Comparison of ENCODE assay signal across 12 mouse cellular contexts in the genomic region with DNA sequence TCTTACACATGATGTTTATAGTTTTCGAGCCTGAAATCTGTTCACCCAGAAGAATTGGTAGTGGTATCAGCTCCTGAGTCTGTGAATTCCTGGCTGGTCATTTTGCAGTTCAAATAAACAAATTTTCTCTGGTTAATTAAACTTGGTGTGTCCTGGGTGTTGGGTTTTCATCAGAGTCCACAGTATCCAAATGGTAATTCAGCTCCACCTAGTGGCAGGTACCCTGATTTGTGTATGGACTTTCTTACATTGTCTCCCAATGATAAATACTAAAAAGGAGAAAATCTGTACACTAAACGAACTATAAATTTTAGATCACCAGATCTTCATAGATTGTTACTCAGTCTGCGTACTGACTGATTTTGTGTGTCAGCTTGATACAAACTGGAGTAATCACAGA. TPM values are rescaled to one million over a fixed set of nuclear protein-coding genes. Genes with fewer than 3 reads are reported as not detected.
DNase-seq lines count a peak whose midpoint lies in the region; TF ChIP-seq lines count a peak whose summit lies in the region.
"Had no signal": no experiment of that assay in that cellular context is flagged by ENCODE, and none has a peak within 500 bp of the region (broad histone marks: within the 10 kb centered on the region; RNA-seq: fewer than 3 reads in every experiment).

No protein-coding gene starts in this region.

- DNase-seq in adrenal gland, adult 2 months: peak; percentile 1
- DNase-seq in adrenal gland, adult 18-20 months (ENCODE audit: low spot score in 2 of 2): no peak
- peak; percentile 8 for DNase-seq in layer of hippocampus, adult 9-10 months (ENCODE audit: low spot score)
- DNase-seq in layer of hippocampus, postnatal 14 days (ENCODE audit: low spot score in 2 of 2): no peak
- DNase-seq in kidney, adult 9 months: peak; percentile 81
- no peak for DNase-seq in gastrocnemius, postnatal 25 days
- DNase-seq in urinary bladder, postnatal 25 days (ENCODE audit: low spot score): no peak
- DNase-seq: spleen, adult 18-20 months had no signal

- no peaks in the 10 kb centered on the region for H3K36me3 ChIP-seq in E14TG2a.4 (ENCODE audit: insufficient read depth, low read length)

- no peak overlapping the region for H3K4me3 ChIP-seq in E14TG2a.4 (replicated peaks; ENCODE audit: low read length)

- no peaks in the 10 kb centered on the region for H3K27me3 ChIP-seq in E14TG2a.4 (ENCODE audit: insufficient read depth, low read length)

- H3K9me3 ChIP-seq in E14TG2a.4 (ENCODE audit: low read length): no peaks in the 10 kb centered on the region

- H3K4me1 ChIP-seq in E14TG2a.4 (replicated peaks; ENCODE audit: low read depth, low read length): no peaks in the 10 kb centered on the region

- TF ChIP-seq CTCF in E14TG2a.4 (conservative IDR thresholded peaks at IDR 0.05; ENCODE audit: low read length): peak; percentile 39

RNA-seq across cellular contexts. Expression of gene Ugt2a3, which starts 3.4 kb away (rescaled TPM):
- under 1 TPM in 1 of 2 experiments, not detected in 1; 0.26 TPM for total RNA-seq in adrenal gland, adult 2 months (2021)
- polyA plus RNA-seq in adrenal gland, adult 2 months (2012; rRNA removed): not detected in 2 replicates
- total RNA-seq in adrenal gland, adult 18-20 months (2021): not detected
- total RNA-seq in layer of hippocampus, postnatal 14 days (2021): not detected
- not detected for total RNA-seq in gastrocnemius, postnatal 25 days (2021)
- total RNA-seq: adrenal gland, postnatal 36 days had no signal
- polyA plus RNA-seq: gonadal fat pad, adult 2 months; inflammation-experienced regulatory T-cells, adult 6 months had no signal

Comparison
In these comparisons a context has a peak if more than half of its experiments do, and no peak if none do; other contexts are left out.
1. DNase-seq: peak in adrenal gland, adult 2 months (single experiment), layer of hippocampus, adult 9-10 months (single experiment) and kidney, adult 9 months (single experiment); none in adrenal gland, adult 18-20 months (0 of 2), layer of hippocampus, postnatal 14 days (0 of 2), gastrocnemius, postnatal 25 days (single experiment) and urinary bladder, postnatal 25 days (single experiment).